Mouse (Mus musculus): ENCODE data around the gene Hadha.

DNA sequence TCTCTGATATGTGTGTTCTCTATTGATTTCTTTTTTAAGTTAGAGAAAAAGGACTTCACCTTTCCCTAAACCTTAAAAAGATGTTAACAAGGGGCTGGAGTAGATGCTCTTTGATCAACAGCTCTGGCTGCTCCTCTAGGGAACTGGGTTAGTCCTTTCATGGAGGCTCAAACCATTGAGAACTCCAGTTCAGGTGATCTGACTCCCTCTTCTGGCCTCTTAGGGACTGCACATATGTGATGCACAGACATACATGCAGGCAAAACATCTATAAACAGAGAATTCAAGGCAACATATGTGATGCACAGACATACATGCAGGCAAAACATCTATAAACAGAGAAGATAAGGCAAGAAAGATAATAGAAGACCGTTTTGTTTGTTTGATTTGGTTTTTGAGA lies 37.5 kb upstream of the Hadha start:
- no peak for TF ChIP-seq CTCF (IDR thresholded peaks at IDR 0.05; ENCODE audit: control insufficient read depth, insufficient read depth, insufficient read length)
- no peak for TF ChIP-seq CEBPB (IDR thresholded peaks at IDR 0.05; ENCODE audit: low read depth)
- TF ChIP-seq MAX (IDR thresholded peaks at IDR 0.05): no peak
- TF ChIP-seq MYOD1 (IDR thresholded peaks at IDR 0.05; ENCODE audit: control insufficient read depth, insufficient read length, low read depth): no peak
- TF ChIP-seq MYOG (IDR thresholded peaks at IDR 0.05; ENCODE audit: control insufficient read depth, extremely low read depth, insufficient read length): no peak
- TF ChIP-seq USF1 (IDR thresholded peaks at IDR 0.05; ENCODE audit: low read depth): no peak

All from C2C12 (cell line).